Mouse (Mus musculus) monocyte, adult 5-6 weeks (primary cell): ENCODE data around the gene Cd300a. TPM values are rescaled to one million over a fixed set of nuclear protein-coding genes. Genes with fewer than 3 reads are reported as not detected.

ENCODE experiments used
- ATAC-seq: fragments of 153-309, 156-312 bp; replicated peaks from 2 replicates; pipeline ENCODE4 v1.8.0; 2017; ENCODE audit warnings: mild to moderate bottlenecking; ENCODE audit not compliant: low TSS enrichment, insufficient number of reproducible peaks, severe bottlenecking, poor library complexity, low FRiP score
- total RNA-seq: library from RNA; stranded (forward); fragments of 200-1000, 200-491, 200-594 nt; gene quantifications from 3 replicates; pipeline ENCODE4 v1.2.3, GENCODE M21; 2017

Cd300a gene
- 204 to 286 TPM (median 215 TPM) in 3 replicates for total RNA-seq

DNA sequence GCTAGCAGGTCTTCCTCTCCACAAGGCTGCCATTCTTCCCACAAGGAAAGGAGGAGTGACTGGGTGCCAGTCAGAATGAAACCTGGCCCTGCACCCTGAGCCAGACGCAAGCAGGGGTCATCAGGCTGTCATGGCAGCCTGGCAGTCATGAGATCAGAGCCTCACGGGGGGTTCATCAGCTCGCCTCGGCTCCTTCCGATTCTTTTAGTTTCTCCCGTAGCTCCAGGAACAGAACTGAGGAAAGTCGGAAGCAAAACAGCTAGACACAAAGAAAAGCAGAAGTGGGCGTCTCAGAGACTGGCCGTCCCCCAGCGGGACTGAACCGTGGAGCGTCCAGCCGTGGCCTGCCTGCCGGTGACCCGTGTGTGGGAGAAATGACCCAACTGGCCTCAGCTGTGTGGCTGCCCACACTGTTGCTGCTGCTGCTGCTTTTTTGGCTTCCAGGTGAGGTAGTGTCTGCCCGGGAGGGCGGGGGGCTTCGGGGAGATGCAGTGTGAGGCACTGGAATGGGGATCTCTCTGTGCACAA lies at the start of gene Cd300a:
Gene Cd300a, plus strand, starts transcription at position 51 of the 528 bp plus-strand sequence.
- peak; percentile 58 for ATAC-seq

DNA sequence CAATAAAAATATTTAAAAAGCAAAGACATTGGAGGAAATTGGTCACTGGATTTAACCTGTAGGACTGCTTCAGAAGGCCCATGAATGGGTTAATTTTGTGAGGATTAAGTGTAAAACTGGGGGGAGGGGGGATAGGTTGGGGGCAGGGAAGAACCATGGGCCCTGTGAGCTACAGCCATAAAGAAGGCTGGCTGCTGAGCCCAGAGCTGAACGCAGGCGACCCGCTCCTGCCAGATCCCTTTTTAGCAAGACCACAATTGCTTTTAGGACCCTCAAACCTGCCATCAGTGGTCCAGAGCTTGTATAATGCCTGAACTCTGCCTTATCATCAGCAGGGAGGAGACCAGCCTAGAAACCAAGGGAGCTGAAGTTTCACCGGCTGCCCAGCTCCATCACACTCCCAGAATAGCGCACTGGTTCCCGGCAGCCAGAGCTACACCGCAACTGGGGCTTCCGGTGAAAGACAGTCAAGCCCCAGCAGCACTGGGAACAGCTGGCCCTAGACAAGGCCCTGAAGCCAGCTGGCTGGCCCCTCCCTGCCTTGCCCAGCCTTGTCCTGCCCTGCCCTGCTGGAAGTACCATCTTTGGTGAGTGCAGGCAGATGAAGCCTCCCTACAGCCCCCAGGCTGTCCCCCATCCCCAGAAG lies 45.9 kb upstream of the Cd300a start:
- ATAC-seq: no peak

DNA sequence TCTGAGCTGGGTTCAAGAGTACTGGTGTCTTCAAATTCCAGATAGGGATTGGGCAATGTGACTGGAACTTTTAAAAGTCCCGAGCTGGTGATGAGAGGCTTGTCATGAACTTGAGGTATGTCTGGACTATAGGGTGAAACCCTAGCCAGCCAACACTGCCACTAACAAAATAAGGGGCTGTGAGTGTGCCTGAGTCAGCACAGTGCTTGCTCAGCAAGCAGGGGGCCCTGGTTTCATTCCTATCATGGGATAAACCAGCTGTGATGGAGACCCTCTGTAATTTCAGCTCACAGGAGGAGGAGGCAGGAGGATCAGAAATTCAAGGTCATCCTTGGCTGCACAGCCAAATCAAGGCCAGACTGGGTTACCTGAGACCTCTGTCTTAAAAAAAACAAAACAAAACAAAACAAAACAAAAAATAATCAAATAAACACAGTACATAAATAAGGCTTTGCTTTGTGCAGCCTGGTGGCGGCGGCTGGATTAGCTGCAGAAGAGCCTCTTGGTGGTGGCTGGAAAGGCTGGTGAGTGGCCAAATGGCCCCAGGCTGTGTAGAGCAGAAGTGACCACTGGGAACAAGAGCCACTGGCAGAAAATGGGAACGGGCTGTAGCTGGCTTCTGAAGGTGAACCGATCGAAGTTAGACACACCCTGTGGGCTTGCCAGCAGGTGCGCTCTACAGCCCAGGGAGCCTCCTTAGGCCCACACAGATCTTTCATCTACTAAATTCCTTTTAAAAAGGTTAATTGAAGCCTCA lies 45.2 kb upstream of the Cd300a start:
- ATAC-seq: no peak

DNA sequence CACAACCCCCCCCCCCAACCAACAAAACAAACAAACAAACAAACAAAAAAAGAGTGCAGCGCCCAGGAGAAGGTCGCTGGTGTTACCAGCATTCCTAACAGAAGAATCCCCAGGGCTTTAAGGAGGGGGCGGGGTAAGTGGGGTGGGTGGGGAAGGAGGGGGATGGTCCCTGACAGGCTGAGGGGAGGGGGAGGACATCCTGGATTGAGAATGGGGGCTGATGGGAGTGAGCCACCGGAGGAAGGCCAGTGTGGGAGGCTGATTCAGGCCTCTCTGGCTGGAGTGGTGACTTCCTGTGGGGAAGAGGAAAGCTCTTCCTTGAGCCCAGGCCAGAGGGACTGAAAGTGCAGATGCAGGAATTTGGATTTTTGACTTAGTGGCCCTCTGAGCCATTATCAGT lies 43.5 kb upstream of the Cd300a start:
- ATAC-seq: no peak

DNA sequence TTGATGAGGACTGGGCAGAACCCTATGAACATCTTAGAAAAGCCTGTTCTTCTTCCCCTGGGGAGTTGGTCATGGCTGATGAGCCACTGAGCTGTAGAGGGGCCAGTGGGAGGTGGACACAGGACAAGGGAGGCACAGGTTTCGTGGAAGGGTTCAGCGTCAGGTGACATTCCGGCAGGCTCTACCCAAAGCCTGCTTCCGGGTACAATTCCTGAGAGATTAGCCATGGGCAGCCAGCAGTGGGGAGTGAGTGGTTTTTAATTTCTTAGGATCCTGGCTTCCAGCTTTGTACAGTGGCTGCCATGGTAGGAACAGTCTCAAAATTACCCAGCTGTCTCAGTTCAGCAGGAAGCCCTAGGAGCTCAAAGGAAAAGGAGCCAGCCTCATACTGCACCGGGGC lies 42.8 kb upstream of the Cd300a start:
- ATAC-seq: no peak

DNA sequence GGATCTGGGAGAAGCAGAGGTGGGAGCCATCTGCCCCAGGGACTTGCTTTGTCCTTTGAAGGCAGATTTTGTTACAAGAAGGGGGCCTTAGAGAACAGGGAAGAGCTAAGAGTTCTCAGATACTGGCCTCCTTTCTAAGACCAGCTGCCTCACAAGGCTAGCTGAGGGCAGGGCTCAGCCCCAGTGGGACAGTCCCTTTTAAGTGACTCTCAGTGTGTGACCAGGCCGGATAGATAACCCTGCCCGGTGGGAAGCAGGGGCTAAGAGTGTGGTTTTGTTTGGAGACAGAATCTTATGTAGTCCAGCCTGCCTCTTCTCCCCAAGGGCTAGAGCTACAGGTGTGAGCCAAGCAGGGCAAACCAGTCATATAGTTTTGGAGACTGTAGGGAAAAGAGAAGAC lies 40.3 kb upstream of the Cd300a start:
- no peak for ATAC-seq

DNA sequence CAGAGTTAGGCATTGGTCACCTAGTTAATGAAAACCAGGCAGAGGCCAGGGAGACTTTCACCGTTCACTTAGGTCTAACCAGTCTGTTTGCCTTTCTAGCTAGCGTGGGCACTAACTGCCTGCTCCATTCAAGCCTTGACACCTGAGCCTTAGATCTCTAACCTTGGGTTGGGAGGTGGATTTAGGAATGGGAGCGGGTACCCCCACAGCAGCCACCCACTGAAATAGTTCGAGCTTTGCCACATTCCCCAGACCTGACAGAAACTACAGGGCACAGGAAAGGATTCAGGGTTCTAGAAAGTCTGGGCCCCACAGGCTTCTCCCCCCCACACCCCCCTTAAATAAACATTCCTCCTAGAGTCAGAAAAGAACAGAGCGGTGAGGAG lies 39.8 kb upstream of the Cd300a start:
- no peak for ATAC-seq

DNA sequence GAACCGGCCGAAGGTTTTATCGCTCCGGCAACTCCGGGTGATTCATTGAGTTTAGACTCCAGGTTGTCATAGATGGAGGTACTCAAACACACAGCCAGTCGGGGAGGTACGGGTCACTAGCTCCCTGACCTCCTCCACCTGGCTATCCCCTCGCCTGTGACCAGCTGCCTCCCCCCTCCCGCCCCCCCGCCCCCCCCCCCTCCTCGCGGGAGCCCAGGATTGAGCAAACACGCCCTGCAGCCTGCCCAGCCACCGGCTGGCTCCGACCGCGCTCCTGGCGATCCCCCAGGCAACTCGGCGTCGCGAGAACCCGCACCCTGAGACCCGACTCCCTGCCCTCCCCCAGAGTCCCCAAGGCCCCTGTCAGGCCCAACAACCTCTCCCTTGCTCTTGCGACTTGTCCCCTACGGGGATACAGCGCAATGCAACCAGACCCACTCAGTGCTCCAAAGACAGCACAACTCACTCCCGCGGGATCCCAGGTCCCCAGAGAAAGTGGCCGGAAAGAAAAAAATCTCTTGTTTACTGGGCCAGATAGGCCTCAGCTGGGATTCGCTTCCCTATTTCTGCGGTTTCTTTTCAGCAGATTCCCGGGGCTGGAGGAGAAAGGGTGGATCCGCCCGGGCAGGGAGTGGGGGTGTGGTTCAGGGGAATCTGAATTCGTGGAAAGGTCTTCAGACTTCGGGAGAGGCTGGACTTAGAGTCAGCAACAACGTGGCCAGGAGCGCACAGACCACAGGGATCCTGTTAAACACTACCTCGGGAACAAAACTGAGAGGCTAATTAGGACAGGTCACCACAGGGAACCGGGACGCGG lies 39.2 kb upstream of the Cd300a start, which contains the start of gene Gprc5c:
Gene Gprc5c, plus strand, starts transcription at position 701 of the 817 bp plus-strand sequence.
- no peak for ATAC-seq

DNA sequence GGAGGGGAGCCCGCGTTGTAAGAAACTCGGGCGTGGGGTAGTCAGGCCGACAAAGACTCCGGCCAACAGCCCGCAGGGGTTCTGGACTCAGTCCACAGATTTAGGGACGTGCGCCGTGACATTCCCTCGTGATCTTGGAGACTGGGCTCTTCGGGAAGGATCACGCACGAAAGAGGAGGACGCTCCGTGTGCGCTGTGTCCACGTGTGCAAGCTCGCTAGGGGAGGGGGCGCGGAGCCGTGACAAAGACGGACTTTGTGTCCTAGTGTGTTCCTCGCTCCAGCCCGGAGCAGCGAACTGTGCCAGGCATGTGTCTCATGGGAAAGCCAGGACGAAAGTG lies 38.6 kb upstream of the Cd300a start:
- no peak; the same call in 1 of the 2 replicates for ATAC-seq

DNA sequence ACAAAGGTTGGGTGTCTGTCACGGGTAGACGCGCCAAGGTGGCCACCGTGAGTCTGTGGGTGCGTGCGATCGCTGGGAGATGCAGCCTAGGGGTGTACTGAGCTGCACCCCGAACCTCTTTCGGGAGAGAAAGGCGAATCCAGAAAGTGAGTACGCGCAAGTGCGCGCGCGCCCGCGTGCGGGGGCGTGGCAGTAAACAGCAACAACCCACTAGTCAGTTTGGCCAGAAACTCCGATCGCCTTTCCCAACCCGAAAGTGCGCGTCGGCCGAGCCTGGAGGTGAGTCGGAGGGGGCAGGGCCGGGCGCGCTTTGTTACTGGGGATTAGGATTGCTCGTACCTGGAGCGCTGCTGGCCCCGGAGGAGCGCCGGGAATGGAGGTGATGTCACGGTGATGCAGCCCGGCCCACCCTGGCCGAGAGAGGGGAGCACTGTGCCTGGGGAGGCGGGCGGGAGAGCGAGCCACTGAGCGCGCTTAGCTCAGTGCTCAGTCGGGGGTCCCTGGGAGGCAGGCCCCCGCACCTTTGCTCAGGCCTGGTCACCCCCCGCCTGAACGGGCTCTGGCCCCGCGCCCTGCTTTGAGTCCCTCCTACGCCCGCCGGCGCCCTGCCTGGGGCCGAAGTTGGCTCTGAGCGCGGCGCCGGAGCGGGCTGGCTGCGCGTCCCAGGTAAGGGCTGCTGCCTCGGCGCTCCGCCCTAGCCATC lies 38.1 kb upstream of the Cd300a start:
- ATAC-seq: no peak

DNA sequence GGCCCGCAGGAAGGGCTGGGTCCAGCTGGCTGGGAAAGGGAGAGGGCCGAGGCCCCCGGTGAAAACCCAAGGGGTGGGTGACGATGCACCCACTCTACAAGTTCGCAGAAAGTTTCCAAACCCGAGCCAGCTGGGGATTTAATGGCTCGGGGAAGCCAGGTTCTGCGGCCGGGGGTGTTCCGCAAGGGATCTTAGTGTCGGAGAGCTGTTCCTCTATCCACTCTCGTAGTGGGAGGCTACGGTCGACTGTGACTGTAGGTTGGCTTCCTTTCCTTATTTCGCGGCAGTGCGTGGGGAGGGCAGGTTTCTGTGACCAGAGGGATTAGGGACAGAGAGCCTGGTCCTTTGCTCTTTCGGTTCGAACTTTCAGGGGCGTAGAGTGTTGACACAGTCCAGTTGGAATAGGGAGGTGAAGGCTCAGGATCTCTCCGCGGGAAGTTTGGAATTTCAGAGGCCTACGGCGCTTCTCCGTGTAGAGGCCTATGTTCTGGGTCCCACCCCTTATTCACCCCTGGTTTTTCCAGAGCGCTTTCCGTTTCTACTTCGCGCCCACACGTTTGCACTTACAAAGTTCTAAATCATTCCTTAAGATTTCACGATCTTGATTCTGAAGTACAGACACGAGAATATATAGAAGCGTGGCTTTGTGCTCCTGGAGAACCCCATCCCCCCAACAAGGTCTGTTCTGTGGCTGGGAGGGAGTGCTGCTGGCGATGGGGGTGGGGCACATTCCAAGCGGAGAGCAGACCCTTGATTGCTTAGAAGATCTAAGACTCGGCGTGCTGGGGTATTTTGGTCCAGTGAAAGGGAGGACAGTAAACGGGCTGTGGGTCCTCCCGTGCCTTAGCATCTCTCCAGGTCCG lies 37.3 kb upstream of the Cd300a start:
- peak; percentile 59 for ATAC-seq

DNA sequence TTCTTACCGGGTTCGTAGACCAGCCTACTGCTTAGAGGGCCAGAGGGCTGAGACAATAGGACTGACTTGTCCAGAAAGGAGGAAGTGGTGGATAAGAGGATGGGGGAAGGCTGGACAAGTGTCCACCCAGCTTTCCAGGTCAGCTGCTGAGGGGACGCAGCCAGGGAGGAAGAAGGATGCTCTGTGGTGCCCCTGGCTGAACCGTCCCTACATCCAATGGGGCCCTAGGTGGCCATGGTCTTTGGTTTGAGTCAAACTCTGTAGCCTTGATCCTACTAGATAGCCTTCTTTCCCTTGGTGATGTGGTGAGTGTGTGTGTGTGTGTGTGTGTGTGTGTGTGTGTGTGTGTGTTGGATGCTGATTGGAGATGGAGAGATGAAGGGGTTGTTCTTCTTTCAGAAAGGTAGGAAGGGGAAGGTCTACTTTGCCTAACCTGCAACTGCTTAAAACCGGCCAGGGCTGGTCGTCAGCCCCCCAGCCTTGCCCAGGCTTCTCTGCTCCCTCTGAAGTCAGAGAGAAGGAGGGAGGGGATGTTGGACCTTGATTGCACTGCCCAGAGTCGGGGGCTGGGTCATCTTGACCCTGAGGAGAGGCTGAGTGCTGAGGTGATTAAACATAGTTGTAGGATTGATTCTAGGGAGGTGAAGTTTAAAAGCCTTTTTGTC lies 36.5 kb upstream of the Cd300a start:
- ATAC-seq: 0 out of 2 replicates have a peak, but pooled peaks have one; percentile 10

DNA sequence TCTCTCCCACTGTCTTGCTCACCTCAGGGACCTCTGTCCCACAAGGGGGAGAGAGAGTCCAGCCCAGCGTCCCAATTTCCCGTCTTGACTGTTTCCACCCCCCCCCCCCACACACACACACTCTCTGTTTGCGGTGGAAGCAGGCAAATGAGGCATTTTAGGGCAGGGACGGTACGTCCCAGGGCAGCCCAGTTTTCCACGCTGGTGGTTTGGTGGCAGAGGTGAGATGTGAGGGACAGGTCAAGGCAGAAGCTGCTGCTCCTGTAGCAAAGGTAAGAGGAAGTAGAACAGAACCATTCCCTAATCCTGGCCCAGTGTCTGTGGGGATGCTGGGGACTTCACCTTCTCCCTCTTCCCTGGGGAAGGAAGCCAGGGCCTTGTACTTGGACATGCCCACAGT lies 35.3 kb upstream of the Cd300a start:
- no peak for ATAC-seq

DNA sequence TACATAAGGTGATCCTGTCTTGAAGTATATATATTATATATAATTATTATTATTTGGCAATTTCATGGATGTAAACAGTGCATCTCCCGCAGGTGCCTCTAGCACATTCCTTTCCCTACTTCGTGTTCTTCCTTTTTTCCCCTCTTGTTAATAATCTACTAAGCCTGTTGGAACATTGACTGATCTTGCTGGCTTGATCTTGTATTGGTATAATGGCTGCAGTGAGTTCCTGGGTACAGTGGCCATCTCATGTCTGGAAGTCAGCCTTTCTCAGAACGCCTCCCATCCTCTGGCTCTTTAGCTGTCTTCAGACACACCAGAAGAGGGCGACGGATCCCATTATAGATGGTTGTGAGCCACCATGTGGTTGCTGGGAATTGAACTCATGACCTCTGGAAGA lies 33.7 kb upstream of the Cd300a start:
- ATAC-seq: no peak

DNA sequence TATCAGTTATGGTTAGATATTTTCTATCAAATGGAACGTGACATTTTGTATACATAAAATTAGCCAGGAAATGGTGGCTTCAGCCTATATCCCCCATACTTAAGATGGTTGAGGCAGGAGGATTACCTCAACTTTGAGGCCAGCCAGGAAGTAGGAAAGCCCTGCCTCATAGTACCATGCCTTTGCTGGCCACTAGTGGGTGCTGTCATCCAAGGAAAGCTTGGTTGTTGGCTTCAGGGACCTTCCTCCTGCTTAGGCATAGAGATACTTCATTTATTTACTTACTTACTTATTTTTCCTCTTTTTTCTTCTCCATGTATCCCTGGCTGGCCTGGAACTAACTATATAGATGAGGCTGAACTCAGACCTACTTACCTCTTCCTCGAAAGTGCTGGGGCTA lies 31.2 kb upstream of the Cd300a start:
- ATAC-seq: peak; percentile 91

DNA sequence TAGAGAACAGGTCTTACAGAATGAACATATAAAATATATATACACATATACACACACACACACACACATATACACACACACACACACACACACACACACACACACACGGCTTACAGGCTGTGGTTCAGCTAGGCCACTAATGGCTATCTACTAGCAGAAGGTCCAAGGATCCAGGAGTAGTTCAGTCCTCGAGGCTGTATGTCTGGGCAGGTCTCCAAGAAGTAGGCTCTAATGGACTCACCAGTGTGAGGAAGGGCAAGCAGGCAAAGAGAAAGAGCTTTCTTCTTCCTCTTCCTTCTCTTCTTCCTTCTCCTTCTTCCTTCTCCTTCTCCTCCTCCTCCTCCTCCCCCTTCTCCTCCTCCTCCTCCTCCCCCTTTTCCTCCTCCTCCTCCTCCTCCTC lies 28.8 kb upstream of the Cd300a start:
- ATAC-seq: no peak

DNA sequence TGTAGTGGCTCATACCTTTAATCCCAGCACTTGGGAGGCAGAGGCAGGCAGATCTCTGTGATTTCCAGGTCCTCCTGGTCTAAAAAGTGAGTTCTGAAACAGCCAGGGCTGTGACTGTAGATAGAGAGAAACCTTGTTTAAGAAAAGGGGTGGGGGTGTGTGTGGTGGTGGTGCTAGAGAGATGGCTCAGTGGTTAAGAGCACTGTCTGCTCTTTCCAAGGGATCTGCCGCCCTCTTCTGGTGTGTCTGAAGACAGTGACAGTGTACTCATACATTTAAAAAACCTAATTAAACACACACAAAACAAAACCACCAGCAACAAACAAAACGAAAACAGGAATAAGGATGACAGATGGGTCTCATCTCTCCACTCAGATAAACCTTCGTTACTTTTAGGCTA lies 27.2 kb upstream of the Cd300a start:
- no peak for ATAC-seq
